In the genomic region with DNA sequence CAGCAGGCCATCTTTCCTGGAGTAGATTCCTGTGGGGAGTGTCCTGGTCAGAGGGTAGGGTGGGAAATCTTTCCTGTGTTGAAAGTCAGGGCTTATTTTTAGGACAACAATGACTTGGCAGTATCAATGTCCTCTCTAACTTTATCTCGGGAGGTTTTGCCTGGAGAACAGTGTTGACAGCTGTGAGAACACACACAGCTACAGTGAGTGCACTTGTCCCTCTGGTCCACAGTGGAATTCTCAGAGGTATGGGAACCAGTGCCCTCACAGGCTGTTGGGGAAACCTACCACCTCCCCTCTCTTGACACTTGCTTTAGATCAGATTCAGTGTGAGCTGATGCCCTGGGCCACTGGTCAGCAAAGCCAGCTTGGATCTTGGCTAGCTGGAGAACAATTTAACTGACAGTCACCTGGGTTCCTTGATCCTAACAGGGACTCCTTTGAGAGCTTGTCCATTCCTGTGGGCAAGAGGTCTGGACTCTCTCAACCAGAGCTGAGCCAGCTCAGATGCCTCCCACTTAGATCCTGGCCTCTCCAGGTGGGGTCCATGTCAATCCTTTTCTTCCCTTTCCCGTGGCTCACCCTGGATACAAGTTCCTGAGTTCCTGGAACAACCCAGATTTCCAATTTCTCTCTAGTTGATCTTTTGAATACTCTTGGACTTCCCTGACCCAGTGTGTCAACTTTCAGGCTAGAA, we compare ENCODE assay signal across 11 mouse cellular contexts.
DNase-seq lines count a peak whose midpoint lies in the region; ATAC-seq and TF ChIP-seq lines count a peak whose summit lies in the region.
"Had no signal": no experiment of that assay in that cellular context is flagged by ENCODE, and none has a peak within 500 bp of the region (broad histone marks: within the 10 kb centered on the region; RNA-seq: fewer than 3 reads in every experiment).

No protein-coding gene starts in this region.

- TF ChIP-seq CTCF in layer of hippocampus, adult 2 months (conservative IDR thresholded peaks at IDR 0.05): no peak

- H3K4me3 ChIP-seq in layer of hippocampus, adult 2 months: no peak overlapping the region

- no peak for DNase-seq in layer of hippocampus, adult 2 months (ENCODE audit: low spot score in 2 of 2)
- DNase-seq in layer of hippocampus, adult 18-20 months (ENCODE audit: low spot score in 2 of 2): no peak
- peak; percentile 78 to 86 for DNase-seq in heart, adult 9 months (ENCODE audit: low spot score in 2 of 2)
- peak; percentile 58 for DNase-seq in heart, postnatal 4 days
- DNase-seq in lung, postnatal 36 days: peak; percentile 70
- no peak for DNase-seq in thymus, postnatal 0 days (ENCODE audit: low spot score)
- DNase-seq in adrenal gland, postnatal 25 days: no peak
- DNase-seq: adrenal gland, postnatal 10 days; right cerebral cortex, postnatal 25 days; thymus, postnatal 4 days had no signal

- peak overlapping the region; percentile 23; the same call in 1 of the 2 replicates for H3K27ac ChIP-seq in layer of hippocampus, adult 2 months

- ATAC-seq in megakaryocyte progenitor cell, adult 5-6 weeks (replicated peaks; ENCODE audit: poor library complexity): no peak

Comparison
In these comparisons a context has a peak if more than half of its experiments do, and no peak if none do; other contexts are left out.
1. DNase-seq: peak in heart, adult 9 months (2 of 2), heart, postnatal 4 days (single experiment) and lung, postnatal 36 days (single experiment); none in layer of hippocampus, adult 2 months (0 of 2), layer of hippocampus, adult 18-20 months (0 of 2), thymus, postnatal 0 days (single experiment) and adrenal gland, postnatal 25 days (single experiment).